Mouse (Mus musculus) kidney, postnatal 0 days (tissue): ENCODE results near the gene Krt77. TPM values are rescaled to one million over a fixed set of nuclear protein-coding genes. Genes with fewer than 3 reads are reported as not detected.

Source experiments
- ATAC-seq: fragments of 200-750 bp; cut with Nextera tagmentation; replicated peaks from 2 replicates; pipeline ENCODE4 v1.8.0; 2017; ENCODE audit warnings: low read depth, moderate number of reproducible peaks, moderate TSS enrichment, moderate library complexity; ENCODE audit not compliant: low FRiP score
- DNase-seq: peaks from one replicate; pipeline ENCODE4 v3.0.0-alpha.2; 2016; ENCODE audit warnings: low spot score
- H3K27ac ChIP-seq: fragments of 300-500 bp; sonication (generic); 2 replicates; pipeline ENCODE4 v1.5.1; 2014; ENCODE audit warnings: mild to moderate bottlenecking
- H3K27me3 ChIP-seq: fragments of 300-500 bp; sonication (generic); 2 replicates; pipeline ENCODE4 v1.6.1; 2014; ENCODE audit warnings: low read length, mixed read lengths; ENCODE audit not compliant: insufficient read depth
- H3K36me3 ChIP-seq: fragments of 300-500 bp; sonication (generic); 2 replicates; pipeline ENCODE4 v1.6.1; 2014; ENCODE audit warnings: low read length, mixed read lengths; ENCODE audit not compliant: insufficient read depth
- H3K4me1 ChIP-seq: fragments of 300-500 bp; sonication (generic); replicated peaks from 2 replicates; pipeline ENCODE4 v1.6.1; 2014; ENCODE audit warnings: antibody characterized with exemption, low read length, mixed read lengths; ENCODE audit not compliant: insufficient read depth
- H3K4me2 ChIP-seq: fragments of 300-500 bp; sonication (generic); 2 replicates; pipeline ENCODE4 v1.6.1; 2014; ENCODE audit warnings: mild to moderate bottlenecking, low read length, moderate library complexity, mixed read lengths
- H3K4me3 ChIP-seq: fragments of 300-500 bp; sonication (generic); replicated peaks from 2 replicates; pipeline ENCODE4 v1.5.1; 2014; ENCODE audit warnings: low read depth, low read length
- H3K9ac ChIP-seq: fragments of 300-500 bp; sonication (generic); 2 replicates; pipeline ENCODE4 v1.6.1; 2014; ENCODE audit warnings: low read depth, low read length
- H3K9me3 ChIP-seq: fragments of 300-500 bp; sonication (generic); replicated peaks from 2 replicates; pipeline ENCODE4 v1.6.1; 2016; ENCODE audit warnings: low read length, inconsistent platforms, mixed read lengths
- CTCF ChIP-seq: IDR thresholded peaks from 2 replicates; pipeline ENCODE4 v1.5.1; 2016; ENCODE audit warnings: antibody characterized with exemption, low read depth, mild to moderate bottlenecking, moderate library complexity
- WGBS: fragments of 180-500 bp; shearing (Covaris S2); extraction: QIAGEN DNeasy Blood & Tissue Kit; methylation state at CpG from one replicate; pipeline ENCODE4 v1.1.7; 2014; 5-methylcytosine and 5-hydroxymethylcytosine counted together
- microRNA-seq: library from miRNA; unstranded; fragments of <30 nt; microRNA quantifications from one replicate; pipeline ENCODE4, GENCODE M21; 2016
- polyA plus RNA-seq: library from polyadenylated mRNA; unstranded; fragments of >200 nt; fragmentation: Nextera tagmentation; extraction: Ambion mirVana; gene quantifications from 2 replicates; pipeline ENCODE4 v1.2.1, GENCODE M21; 2015

Krt77 gene
- polyA plus RNA-seq, 1 experiment from 2014 or later, result not detected

DNA sequence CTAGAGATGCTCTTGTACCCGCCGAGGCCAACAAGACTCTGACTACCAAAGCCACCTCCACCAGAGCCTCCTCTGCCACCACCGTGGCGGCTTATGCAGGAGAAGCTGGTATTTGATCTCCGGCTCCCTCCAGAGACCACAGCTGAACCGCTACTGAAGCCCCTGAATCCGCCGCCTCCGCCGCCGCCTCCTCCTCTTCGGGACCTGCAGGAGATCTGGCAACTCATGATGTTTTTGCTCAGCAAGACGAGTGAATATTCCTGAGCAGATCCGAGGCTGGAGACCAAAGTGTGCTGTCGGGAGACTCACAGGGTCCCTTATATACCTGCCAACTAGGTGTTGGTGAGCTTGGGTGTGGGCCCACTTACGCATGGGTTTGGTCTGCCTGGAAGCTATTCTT, 51.6 kb downstream of the Krt77 start, which contains the start of gene Krt2:
Gene Krt2 (minus strand): TSS at position 295 of the 400 bp plus-strand sequence.
- no peak within 1 kb of the TSS for H3K27ac ChIP-seq
- no peaks in the 10 kb centered on the region for H3K27me3 ChIP-seq
- 77% methylated on average over 16 of the region's 16 CpGs for WGBS
- no peak for DNase-seq
- no peak for ATAC-seq
- H3K36me3 ChIP-seq, result no peaks in the 10 kb centered on the region
- no peak within 1 kb of the TSS for H3K9ac ChIP-seq
- TF ChIP-seq CTCF, result no peak
- no peaks in the 10 kb centered on the region for H3K4me1 ChIP-seq
- H3K9me3 ChIP-seq, result no peaks in the 10 kb centered on the region
- no peak within 1 kb of the TSS for H3K4me3 ChIP-seq
- no peak within 1 kb of the TSS for H3K4me2 ChIP-seq

Small RNAs within 50 kb of the gene (microRNA-seq; reads per million reads assigned to microRNA genes)
- not detected for gene Gm44356

Other genes with a start within 250 kb of the Krt77 start
- gene Gm5414, start 241.5 kb downstream of the Krt77 start, polyA plus RNA-seq, result not detected in 2 replicates
- gene Gm5478, start 222.3 kb downstream of the Krt77 start, polyA plus RNA-seq, result not detected in 2 replicates
- gene Krt6b, start 189.4 kb downstream of the Krt77 start, polyA plus RNA-seq, result not detected in 2 replicates
- not detected in 2 replicates for gene Krt6a, start 175.4 kb downstream of the Krt77 start, polyA plus RNA-seq
- gene Krt5, start 156.8 kb downstream of the Krt77 start, polyA plus RNA-seq, result 0.77 and 3.0 TPM in 2 replicates
- gene Krt71, start 126.6 kb downstream of the Krt77 start, polyA plus RNA-seq, result not detected in 2 replicates
- gene Krt72, start 83.2 kb downstream of the Krt77 start, polyA plus RNA-seq, result not detected in 2 replicates
- not detected in 2 replicates for gene Krt73, start 67.4 kb downstream of the Krt77 start, polyA plus RNA-seq
- not detected in 2 replicates for gene Krt2, start 51.5 kb downstream of the Krt77 start, polyA plus RNA-seq
- gene Krt1, start 18.9 kb downstream of the Krt77 start, polyA plus RNA-seq, result 0.59 and 1.1 TPM in 2 replicates
- not detected in 2 replicates for gene Krt76, start 23.2 kb upstream of the Krt77 start, polyA plus RNA-seq
- gene Krt4, start 55.0 kb upstream of the Krt77 start, polyA plus RNA-seq, result 0.46 and 0.93 TPM in 2 replicates
- gene Krt79, start 70.6 kb upstream of the Krt77 start, polyA plus RNA-seq, result 0.08 and 0.29 TPM in 2 replicates
- gene Krt78, start 84.6 kb upstream of the Krt77 start, polyA plus RNA-seq, result 0.07 TPM in 1 of 2 replicates, not detected in the other
- gene Krt8, start 134.8 kb upstream of the Krt77 start, polyA plus RNA-seq, result 305 and 333 TPM in 2 replicates
- gene Krt18, start 158.5 kb upstream of the Krt77 start, polyA plus RNA-seq, result 252 and 256 TPM in 2 replicates
- 96.1 and 102 TPM in 2 replicates for gene Eif4b, start 204.1 kb upstream of the Krt77 start, polyA plus RNA-seq
- gene Tns2, start 230.7 kb upstream of the Krt77 start, polyA plus RNA-seq, result 34.4 and 35.8 TPM in 2 replicates